Mouse (Mus musculus) testis, adult 2 months (tissue): ENCODE measurements at regions not wholly inside any gene's neighbourhood (a gene's known extent, or its start where the extent isn't known, plus 50 kb on each side); places are given as distances from the start of the nearest gene placed in this dataset.

Experiments used
- CTCF ChIP-seq: fragments of 200-500 bp; IDR thresholded peaks from 2 replicates; pipeline ENCODE4 v1.5.1; 2012; ENCODE audit warnings: low read depth, mild to moderate bottlenecking, inconsistent platforms, low read length, moderate library complexity; ENCODE audit not compliant: control insufficient read depth, insufficient read depth, insufficient replicate concordance
- POLR2A ChIP-seq: fragments of 200-500 bp; IDR thresholded peaks from 2 replicates; pipeline ENCODE4 v1.6.1; 2012; ENCODE audit warnings: low read depth, mild to moderate bottlenecking, inconsistent platforms, low read length, moderate library complexity; ENCODE audit not compliant: control insufficient read depth

GRCm38 (mm10) chr6:100055980-100056379, 231.3 kb downstream of the Rybp start:
- TF ChIP-seq POLR2A, result no peak
- TF ChIP-seq CTCF, result no peak
